Mouse (Mus musculus): ENCODE results near the gene Kcnk4.

Kcnk4 gene

GRCm38 (mm10) chr19:6936299-6936698 lies 2.0 kb upstream of the Kcnk4 start:
- DNase-seq: no peak

- no peak for DNase-seq
These were observed 700 bp downstream of the Kcnk4 start for GRCm38 (mm10) chr19:6933436-6934194.

DNA sequence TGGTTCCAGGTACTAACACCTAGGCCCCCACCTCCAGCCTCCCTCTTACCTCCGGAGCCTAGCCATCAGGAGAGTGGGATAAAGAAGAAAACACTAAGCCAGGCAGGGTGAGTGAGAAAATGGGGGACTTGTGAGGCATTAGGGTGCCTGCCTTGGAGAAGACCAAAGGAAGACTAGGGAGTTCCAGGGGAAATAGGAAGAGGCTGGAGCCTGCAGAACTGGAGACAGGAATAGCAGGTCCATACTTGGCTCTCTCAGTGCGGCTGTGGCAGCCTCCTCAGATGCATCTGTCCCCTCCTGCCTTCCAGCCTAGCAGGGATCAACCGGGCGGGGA lies 1.2 kb downstream of the Kcnk4 start:
- no peak for DNase-seq

GRCm38 (mm10) chr19:6932018-6932417 lies 2.3 kb downstream of the Kcnk4 start:
- no peak for DNase-seq

- DNase-seq: no peak
These were observed 3.3 kb downstream of the Kcnk4 start for GRCm38 (mm10) chr19:6931002-6931401.

DNA sequence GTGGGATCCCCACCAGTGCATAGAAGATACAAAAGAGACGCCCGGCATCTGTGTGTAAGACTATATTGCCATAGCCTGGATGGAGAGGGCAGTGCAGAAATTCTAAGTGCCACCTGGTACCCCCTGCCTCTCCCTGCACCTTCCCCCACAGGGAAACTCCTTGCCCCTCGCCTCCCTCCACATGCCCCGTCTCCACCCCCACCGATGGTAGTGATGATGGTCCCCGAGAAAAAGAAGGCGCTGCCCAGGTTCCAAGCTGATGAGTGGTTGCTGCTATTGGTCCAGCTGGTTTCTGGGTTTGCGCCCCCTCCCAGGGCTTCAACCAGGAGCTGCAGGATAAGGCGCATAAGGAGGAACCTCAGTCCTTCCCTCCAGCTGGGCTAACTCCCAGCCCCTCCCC lies 6.2 kb downstream of the Kcnk4 start:
- no peak for DNase-seq

- DNase-seq: peak in 1 of 2 experiments; percentile 24
These were observed 7.6 kb downstream of the Kcnk4 start for GRCm38 (mm10) chr19:6926559-6927255.

DNA sequence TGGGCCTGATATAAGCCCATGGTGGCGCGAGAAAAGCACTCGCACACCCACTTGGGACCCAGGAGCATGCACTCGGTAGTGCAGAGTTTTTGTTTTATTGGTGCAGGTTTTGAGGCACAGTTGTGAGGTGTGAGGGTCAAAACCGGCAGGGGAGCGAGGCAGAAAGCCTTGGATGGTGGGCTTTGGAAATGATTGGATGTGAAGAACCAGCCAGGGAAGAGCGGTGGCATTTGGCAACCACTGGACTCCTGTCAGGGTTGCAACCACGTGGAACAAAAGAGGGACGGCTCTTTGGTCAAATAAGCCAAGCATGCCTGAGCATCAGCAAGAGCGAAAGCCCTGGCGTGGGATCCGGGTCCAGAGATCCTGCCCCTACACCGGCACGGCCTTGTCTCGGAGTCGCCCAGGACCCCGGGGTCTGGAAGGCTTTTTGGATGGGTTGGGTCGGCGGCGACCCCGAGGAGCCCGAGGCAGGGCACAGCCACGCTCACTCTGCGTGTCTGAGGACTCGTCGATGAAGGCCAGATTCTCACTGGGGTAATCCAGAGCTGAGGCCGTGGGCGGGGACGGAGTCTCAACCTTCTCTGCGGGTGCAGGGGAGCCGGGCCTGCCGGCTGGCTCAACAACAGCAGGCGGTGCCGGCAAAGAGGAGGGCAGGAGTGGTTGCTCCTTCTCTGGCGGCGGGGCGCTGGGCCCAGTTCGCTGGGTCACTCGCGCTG lies 8.5 kb downstream of the Kcnk4 start:
- no peak for DNase-seq

DNA sequence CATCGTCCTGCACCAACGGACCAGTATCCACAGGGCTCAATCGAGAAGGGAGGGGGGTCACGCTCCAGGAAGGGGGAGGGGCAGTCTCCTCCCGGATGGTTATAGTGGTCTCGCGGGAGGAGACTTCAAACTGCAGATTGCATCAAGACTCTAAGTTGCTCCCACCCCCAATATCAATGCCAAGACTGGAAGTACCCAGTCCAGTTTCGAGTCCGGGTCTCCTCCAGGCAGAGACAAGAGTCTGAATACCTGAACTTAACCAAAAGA lies 9.1 kb downstream of the Kcnk4 start, which contains the start of gene Catsperz:
Gene Catsperz, minus strand, starts transcription at position 74 of the 267 bp plus-strand sequence.
- DNase-seq: no peak

GRCm38 (mm10) chr19:6924461-6925306 lies 9.6 kb downstream of the Kcnk4 start:
- peak; percentile 81 to 87 for DNase-seq

GRCm38 (mm10) chr19:6922901-6923735 lies 11.2 kb downstream of the Kcnk4 start:
- DNase-seq: no peak

DNA sequence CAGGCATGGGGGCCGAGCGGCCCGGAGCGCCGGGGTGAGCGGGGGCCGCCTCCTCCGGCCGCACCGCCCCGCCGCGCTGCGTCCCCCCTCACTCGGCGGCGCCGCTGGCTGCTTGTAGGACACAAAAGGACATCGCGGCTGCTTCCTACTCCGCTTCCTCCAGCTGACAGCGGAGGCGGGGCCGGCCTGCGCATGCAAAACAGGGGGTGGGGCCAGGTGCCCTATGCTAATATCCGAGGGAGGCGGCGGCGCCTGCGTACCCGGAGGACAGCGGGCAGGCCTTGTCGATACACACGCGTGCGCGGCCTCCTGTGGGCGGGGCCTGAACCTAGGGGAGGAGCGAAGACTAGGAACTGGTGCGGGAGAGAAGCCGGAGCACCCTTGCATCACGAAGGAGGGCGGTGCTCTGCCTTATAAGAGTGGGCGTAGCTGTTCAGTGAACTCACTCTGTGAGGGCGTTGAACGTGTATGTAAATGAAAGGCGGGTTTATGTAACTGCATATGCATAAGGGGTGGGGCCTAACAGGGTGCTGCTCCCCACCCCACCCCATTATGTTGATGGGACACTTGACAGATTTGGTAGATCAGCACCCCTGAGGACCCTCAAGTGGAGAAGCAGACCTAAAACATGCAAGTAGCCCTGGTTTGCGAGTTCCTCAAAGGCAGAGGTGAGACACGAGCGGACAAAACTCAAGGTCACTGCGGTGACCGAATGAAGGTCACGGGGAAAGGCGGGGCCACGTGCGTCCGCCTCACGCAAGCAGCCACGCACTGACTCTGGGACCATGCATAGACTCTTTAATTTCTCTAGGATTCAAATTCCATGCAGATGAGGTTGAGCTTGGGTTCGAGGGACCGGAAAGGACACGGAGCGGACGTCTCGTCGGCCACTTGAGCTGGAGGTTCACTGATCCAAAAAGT lies 12.4 kb downstream of the Kcnk4 start, which contains the start of gene Esrra:
Gene Esrra, minus strand, starts transcription at position 167 of the 921 bp plus-strand sequence.
- peak; percentile 100 for DNase-seq

- DNase-seq: peak; percentile 58 to 66
These were observed 13.3 kb downstream of the Kcnk4 start for GRCm38 (mm10) chr19:6920741-6921636.

- DNase-seq: peak; percentile 68 to 73
These were observed 14.2 kb downstream of the Kcnk4 start for GRCm38 (mm10) chr19:6919876-6920740.

GRCm38 (mm10) chr19:6919431-6919830 lies 14.9 kb downstream of the Kcnk4 start:
- no peak for DNase-seq

GRCm38 (mm10) chr19:6918321-6918720 lies 16.0 kb downstream of the Kcnk4 start:
- no peak for DNase-seq

DNA sequence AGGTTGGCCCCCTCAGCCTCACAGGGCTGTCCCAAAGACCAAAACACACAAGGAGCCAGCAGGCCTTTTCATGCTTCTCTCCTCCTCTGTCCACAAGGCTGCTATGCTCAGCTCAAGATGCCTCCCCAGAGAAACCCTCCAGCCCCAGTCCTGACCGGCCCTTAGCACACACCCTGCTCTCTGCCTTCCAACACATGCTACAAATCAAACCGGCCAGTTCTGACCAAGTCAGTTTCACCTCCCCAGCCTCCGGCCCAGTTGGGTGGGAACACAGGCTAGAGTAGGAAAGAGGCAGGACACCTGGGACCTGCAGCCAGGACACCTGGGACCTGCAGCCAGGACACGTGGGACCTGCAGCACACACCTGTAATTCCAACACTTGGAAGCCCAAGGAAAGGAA lies 17.8 kb downstream of the Kcnk4 start:
- no peak for DNase-seq

DNA sequence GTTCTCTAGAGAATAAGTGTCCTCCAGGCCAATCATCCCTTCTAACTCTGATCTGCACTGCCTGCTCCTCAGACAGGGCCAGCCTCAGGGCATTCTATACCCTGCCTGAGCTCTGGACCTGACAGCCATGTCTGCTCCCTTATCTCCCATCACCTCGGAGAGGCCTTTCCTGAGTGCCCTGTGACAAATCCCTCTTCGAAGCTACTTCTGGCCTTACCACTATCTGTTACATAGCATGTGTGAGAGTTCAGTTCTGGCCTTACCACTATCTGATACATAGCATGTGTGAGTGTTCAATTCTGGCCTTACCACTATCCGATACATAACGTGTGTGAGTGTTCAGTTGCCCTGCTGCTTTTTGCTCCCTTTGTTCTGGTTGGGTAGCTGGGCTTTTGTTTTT lies 19.0 kb downstream of the Kcnk4 start:
- no peak for DNase-seq

DNA sequence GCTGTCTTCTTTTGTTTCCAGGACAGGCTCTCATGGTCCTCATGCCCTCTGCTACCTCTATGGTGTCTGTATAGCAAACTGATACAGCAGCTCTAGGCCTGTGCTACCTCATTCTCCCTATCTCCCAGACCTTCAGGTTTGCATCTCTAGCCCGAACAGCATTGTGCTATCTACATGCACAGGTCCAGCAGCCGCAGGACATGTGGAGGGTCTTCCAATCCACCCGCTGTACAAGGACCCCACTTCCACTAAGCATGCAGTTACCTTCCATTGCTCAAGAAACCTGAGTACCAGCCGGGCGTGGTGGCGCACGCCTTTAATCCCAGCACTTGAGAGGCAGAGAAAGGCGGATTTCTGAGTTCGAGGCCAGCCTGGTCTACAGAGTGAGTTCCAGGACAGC lies 19.8 kb downstream of the Kcnk4 start:
- no peak for DNase-seq

All from lung, adult 18-20 months (tissue).